Mouse (Mus musculus) heart, embryonic 14.5 days (tissue): ENCODE data around the gene Pkp2. TPM values are rescaled to one million over a fixed set of nuclear protein-coding genes. Genes with fewer than 3 reads are reported as not detected.

Source experiments
- ATAC-seq: fragments of 200-750 bp; cut with Nextera tagmentation; 2 replicates; pipeline ENCODE4 v1.8.0; 2017; ENCODE audit warnings: low read depth, moderate TSS enrichment; ENCODE audit not compliant: insufficient number of reproducible peaks, insufficient read depth, low FRiP score
- H3K27ac ChIP-seq, 2 experiments: fragments of 200-500 bp in 1 of 2; fragments of 300-500 bp in 1 of 2; sonication (generic) in 1 of 2; replicated peaks in 1 of 2; 2 replicates each; pipeline ENCODE4 v1.5.1; 2012 to 2014; ENCODE audit warnings: low read depth in 2 of 2, low read length in 2 of 2, control low read depth in 1 of 2, mild to moderate bottlenecking in 1 of 2, mixed read lengths in 1 of 2; ENCODE audit not compliant: control insufficient read depth in 1 of 2, insufficient read depth in 1 of 2
- H3K27me3 ChIP-seq: fragments of 300-500 bp; sonication (generic); 2 replicates; pipeline ENCODE4 v1.6.1; 2014; ENCODE audit warnings: mild to moderate bottlenecking, low read length, control low read depth; ENCODE audit not compliant: control insufficient read depth, insufficient read depth
- H3K36me3 ChIP-seq: fragments of 300-500 bp; sonication (generic); 2 replicates; pipeline ENCODE4 v1.6.1; 2014; ENCODE audit warnings: mild to moderate bottlenecking, control low read depth, low read length, mixed read lengths; ENCODE audit not compliant: control insufficient read depth, insufficient read depth
- H3K4me1 ChIP-seq, 2 experiments: fragments of 200-500 bp in 1 of 2; fragments of 300-500 bp in 1 of 2; sonication (generic) in 1 of 2; 2 replicates each; pipeline ENCODE4 v1.6.1; 2012 to 2014; ENCODE audit warnings: low read length in 2 of 2, control low read depth in 1 of 2, mixed read lengths in 1 of 2; ENCODE audit not compliant: control insufficient read depth in 2 of 2, insufficient read depth in 2 of 2
- H3K4me2 ChIP-seq: fragments of 300-500 bp; sonication (generic); 2 replicates; pipeline ENCODE4 v1.6.1; 2014; ENCODE audit warnings: mild to moderate bottlenecking, low read length
- H3K4me3 ChIP-seq, 2 experiments: fragments of 200-500 bp in 1 of 2; fragments of 300-500 bp in 1 of 2; sonication (generic) in 1 of 2; 2 replicates each; pipeline ENCODE4 v1.5.1; 2012 to 2014; ENCODE audit warnings: low read length in 2 of 2, mild to moderate bottlenecking in 2 of 2, control low read depth in 1 of 2, low read depth in 1 of 2, moderate library complexity in 1 of 2; ENCODE audit not compliant: control insufficient read depth in 1 of 2, insufficient read depth in 1 of 2
- H3K9ac ChIP-seq: fragments of 300-500 bp; sonication (generic); 2 replicates; pipeline ENCODE4 v1.6.1; 2014; ENCODE audit warnings: mild to moderate bottlenecking, low read length
- H3K9me3 ChIP-seq: fragments of 300-500 bp; sonication (generic); 2 replicates; pipeline ENCODE4 v1.6.1; 2016; ENCODE audit warnings: low read length, control low read depth; ENCODE audit not compliant: control insufficient read depth
- whole genome bisulfite sequencing: fragments of 180-500 bp; shearing (Covaris S2); extraction: QIAGEN DNeasy Blood & Tissue Kit; methylation state at CpG from one replicate; pipeline ENCODE4 v1.1.7; 2014; 5-methylcytosine and 5-hydroxymethylcytosine counted together
- polyA plus RNA-seq: library from polyadenylated mRNA; unstranded; fragments of >200 nt; fragmentation: Nextera tagmentation; extraction: Ambion mirVana; gene quantifications from 2 replicates; pipeline ENCODE4 v1.2.1, GENCODE M21; 2014

The Pkp2 gene
- polyA plus RNA-seq, 1 experiment from 2014 or later = 157 TPM

DNA sequence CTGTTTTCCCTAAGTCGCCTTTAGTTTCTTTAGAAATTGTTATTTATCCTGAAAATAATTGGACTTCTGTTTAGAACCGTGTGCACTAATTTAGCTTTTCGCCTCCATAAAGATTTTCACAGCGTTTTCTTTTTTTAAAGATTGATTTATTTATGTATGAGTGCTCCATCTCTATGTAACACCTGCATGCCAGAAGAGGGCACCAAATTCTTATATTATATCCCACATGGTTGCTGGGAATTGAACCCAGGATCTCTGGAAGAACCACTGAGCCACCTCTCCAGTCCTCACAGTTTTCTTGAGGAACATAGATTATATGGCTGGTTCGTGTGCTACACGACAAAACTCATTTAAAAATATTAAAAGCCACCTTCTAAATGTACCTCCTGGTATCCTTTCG is 90.8 kb downstream of the Pkp2 start:
- ATAC-seq = no peak
- Histone ChIP-seq H3K4me3 (peak overlapping the region; percentile 81 to 96), H3K27me3 (no peaks in the 10 kb centered on the region), H3K9ac (peak overlapping the region; percentile 90), H3K27ac (peak overlapping the region in 1 of 2 experiments; percentile 88; a peak in 3 of 4 replicates), H3K9me3 (no peaks in the 10 kb centered on the region), H3K4me1 (peaks cover 0 to 15% of the 10 kb centered on the region in 2 experiments; a peak in 3 of 4 replicates), H3K4me2 (peak overlapping the region; percentile 68), H3K36me3 (peaks cover 30% of the 10 kb centered on the region)
- WGBS = 16% methylated on average over 7 of the region's 7 CpGs

DNA sequence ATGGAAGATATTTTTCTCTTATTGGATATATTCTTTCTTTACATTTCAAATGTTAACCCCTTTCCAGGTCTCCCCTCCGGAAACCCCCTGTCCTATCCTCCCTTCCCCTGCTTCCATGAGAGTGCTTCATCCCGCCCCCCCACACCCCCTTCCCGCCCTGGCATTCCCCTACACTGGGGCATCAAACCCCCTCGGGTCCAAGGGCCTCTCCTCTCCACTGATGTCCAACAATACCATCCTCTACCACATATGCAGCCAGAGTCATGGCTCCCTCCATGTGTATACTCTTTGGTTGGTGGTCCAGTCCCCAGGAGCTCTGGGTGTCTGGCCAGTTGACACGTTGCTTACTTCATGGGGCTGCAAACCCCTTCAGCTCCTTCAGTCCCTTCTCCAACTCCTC is 98.2 kb downstream of the Pkp2 start:
- Histone ChIP-seq H3K4me2 (no peak overlapping the region), H3K9me3 (no peaks in the 10 kb centered on the region), H3K4me3 (no peak overlapping the region), H3K27ac (no peak overlapping the region), H3K27me3 (no peaks in the 10 kb centered on the region), H3K9ac (no peak overlapping the region), H3K36me3 (peaks cover 81% of the 10 kb centered on the region), H3K4me1 (no peaks in the 10 kb centered on the region)
- ATAC-seq = no peak
- 86% methylated on average over 5 of the region's 5 CpGs for WGBS

Other genes with a start within 250 kb of the Pkp2 start
- 43.4 and 44.3 TPM in 2 replicates for gene Yars2, start 89.6 kb downstream of the Pkp2 start, polyA plus RNA-seq
- gene Dnm1l, start 145.6 kb downstream of the Pkp2 start, polyA plus RNA-seq = 68.4 and 74.3 TPM in 2 replicates